Mouse (Mus musculus) CH12.LX (cell line): ENCODE measurements around the gene Echdc3. TPM values are rescaled to one million over a fixed set of nuclear protein-coding genes. Genes with fewer than 3 reads are reported as not detected.

Experiments
- DNase-seq: peaks from one replicate; pipeline ENCODE4 v3.0.0-alpha.2; 2013; ENCODE audit errors: extremely low read depth
- H3K27ac ChIP-seq: 2 replicates; pipeline ENCODE4 v1.5.1; 2012; ENCODE audit warnings: low read depth, mild to moderate bottlenecking, control low read depth, moderate library complexity; ENCODE audit not compliant: insufficient read depth
- H3K27me3 ChIP-seq: replicated peaks from 2 replicates; pipeline ENCODE3; 2012; ENCODE audit warnings: inconsistent platforms
- H3K36me3 ChIP-seq, 2 experiments: replicated peaks in 1 of 2; 2 replicates each; pipeline versions ENCODE3 to v1.6.1; 2012; ENCODE audit warnings: inconsistent platforms in 1 of 2, low read length in 1 of 2, mild to moderate bottlenecking in 1 of 2, mixed read lengths in 1 of 2, moderate library complexity in 1 of 2; ENCODE audit not compliant: control insufficient read depth in 1 of 2, insufficient read depth in 1 of 2
- H3K4me1 ChIP-seq, 2 experiments: 2 replicates each; pipeline ENCODE4 v1.6.1; 2012; ENCODE audit warnings: inconsistent platforms in 1 of 2, moderate library complexity in 1 of 2; ENCODE audit not compliant: insufficient read depth in 2 of 2, control insufficient read depth in 1 of 2
- H3K4me2 ChIP-seq: 2 replicates; pipeline ENCODE4 v1.6.1; 2012; ENCODE audit warnings: low read depth, mild to moderate bottlenecking, control low read depth; ENCODE audit not compliant: poor library complexity, insufficient read depth, severe bottlenecking
- H3K4me3 ChIP-seq, 3 experiments: fragments of 150-350 bp in 1 of 3; sonication (generic) in 1 of 3; replicated peaks in 1 of 3; 2 replicates each; pipeline versions ENCODE3 to v1.5.1; 2011 to 2012; ENCODE audit warnings: low read depth in 2 of 3, low read length in 2 of 3, mild to moderate bottlenecking in 2 of 3, moderate library complexity in 2 of 3, control low read depth in 1 of 3, improper control_type of control experiment in 1 of 3, inconsistent platforms in 1 of 3, mixed read lengths in 1 of 3; ENCODE audit not compliant: poor library complexity in 1 of 3
- H3K79me2 ChIP-seq: replicated peaks from 2 replicates; pipeline ENCODE4 v1.6.1; 2012; ENCODE audit warnings: mild to moderate bottlenecking, moderate library complexity; ENCODE audit not compliant: control insufficient read depth, poor library complexity, insufficient read depth, severe bottlenecking; ENCODE audit errors: extremely low read depth
- H3K9ac ChIP-seq: 2 replicates; pipeline ENCODE4 v1.6.1; 2012; ENCODE audit warnings: low read depth, mild to moderate bottlenecking, control low read depth, moderate library complexity; ENCODE audit not compliant: insufficient read depth
- H3K9me3 ChIP-seq: replicated peaks from 2 replicates; pipeline ENCODE3; 2012; ENCODE audit warnings: low read length, inconsistent platforms, mixed read lengths
- BHLHE40 ChIP-seq: IDR thresholded peaks from 2 replicates; pipeline ENCODE4 v1.6.1; 2011; ENCODE audit warnings: mild to moderate bottlenecking, low read depth, low read length, improper control_type of control experiment
- CHD2 ChIP-seq: IDR thresholded peaks from 2 replicates; pipeline ENCODE4 v1.6.1; 2011; ENCODE audit warnings: low read length, improper control_type of control experiment
- CTCF ChIP-seq, 2 experiments: IDR thresholded peaks in 1 of 2; conservative IDR thresholded peaks in 1 of 2; 2 replicates each; pipeline ENCODE4 v1.5.1; 2011 to 2012; ENCODE audit warnings: low read depth in 2 of 2, low read length in 2 of 2, improper control_type of control experiment in 1 of 2, inconsistent platforms in 1 of 2, mild to moderate bottlenecking in 1 of 2, moderate library complexity in 1 of 2
- E2F4 ChIP-seq: IDR thresholded peaks from 2 replicates; pipeline ENCODE4 v1.6.1; 2011; ENCODE audit warnings: low read depth, low read length, improper control_type of control experiment; ENCODE audit not compliant: insufficient replicate concordance
- ELF1 ChIP-seq: IDR thresholded peaks from 2 replicates; pipeline ENCODE4 v1.6.1; 2014; ENCODE audit warnings: low read depth, mild to moderate bottlenecking, inconsistent platforms, low read length, improper control_type of control experiment
- EP300 ChIP-seq: IDR thresholded peaks from 2 replicates; pipeline ENCODE4 v1.6.1; 2011; ENCODE audit warnings: low read length, improper control_type of control experiment
- ETS1 ChIP-seq: conservative IDR thresholded peaks from 2 replicates; pipeline ENCODE4 v1.6.1; 2012; ENCODE audit warnings: low read depth, mild to moderate bottlenecking, inconsistent platforms, low read length, improper control_type of control experiment, moderate library complexity
- GABPA ChIP-seq: IDR thresholded peaks from 2 replicates; pipeline ENCODE4 v1.6.1; 2012; ENCODE audit warnings: low read depth, low read length, improper control_type of control experiment, inconsistent platforms; ENCODE audit not compliant: insufficient replicate concordance
- IRF4 ChIP-seq: IDR thresholded peaks from 2 replicates; pipeline ENCODE4 v1.6.1; 2014; ENCODE audit warnings: low read depth, mild to moderate bottlenecking, inconsistent platforms, low read length, improper control_type of control experiment
- JUN ChIP-seq: IDR thresholded peaks from 2 replicates; pipeline ENCODE4 v1.6.1; 2011; ENCODE audit warnings: low read depth, mild to moderate bottlenecking, low read length, improper control_type of control experiment, moderate library complexity; ENCODE audit not compliant: insufficient read depth
- JUND ChIP-seq: conservative IDR thresholded peaks from 2 replicates; pipeline ENCODE4 v1.6.1; 2011; ENCODE audit warnings: low read depth, low read length, improper control_type of control experiment
- KAT2A ChIP-seq: IDR thresholded peaks from 2 replicates; pipeline ENCODE4 v1.6.1; 2012; ENCODE audit warnings: low read length, improper control_type of control experiment, inconsistent platforms; ENCODE audit not compliant: insufficient replicate concordance
- MAFK ChIP-seq: IDR thresholded peaks from 2 replicates; pipeline ENCODE4 v1.6.1; 2011; ENCODE audit warnings: low read length, improper control_type of control experiment; ENCODE audit not compliant: insufficient replicate concordance
- MAX ChIP-seq: IDR thresholded peaks from 2 replicates; pipeline ENCODE4 v1.6.1; 2011; ENCODE audit warnings: low read length, improper control_type of control experiment
- MAZ ChIP-seq: IDR thresholded peaks from 2 replicates; pipeline ENCODE4 v1.6.1; 2012; ENCODE audit warnings: low read depth, mild to moderate bottlenecking, inconsistent platforms, low read length, improper control_type of control experiment, moderate library complexity
- MEF2A ChIP-seq: IDR thresholded peaks from 2 replicates; pipeline ENCODE4 v1.6.1; 2014; ENCODE audit warnings: low read depth, mild to moderate bottlenecking, inconsistent platforms, low read length, improper control_type of control experiment, borderline replicate concordance
- MXI1 ChIP-seq: IDR thresholded peaks from 2 replicates; pipeline ENCODE4 v1.6.1; 2011; ENCODE audit warnings: mild to moderate bottlenecking, low read depth, low read length, improper control_type of control experiment
- MYC ChIP-seq: IDR thresholded peaks from 2 replicates; pipeline ENCODE4 v1.6.1; 2011; ENCODE audit warnings: low read depth, mild to moderate bottlenecking, improper control_type of control experiment, low read length
- PAX5 ChIP-seq: IDR thresholded peaks from 2 replicates; pipeline ENCODE4 v1.6.1; 2012; ENCODE audit warnings: low read length, inconsistent platforms, mixed read lengths
- POLR2A ChIP-seq: IDR thresholded peaks from 2 replicates; pipeline ENCODE4 v1.6.1; 2011; ENCODE audit warnings: low read depth, mild to moderate bottlenecking, improper control_type of control experiment, low read length
- RAD21 ChIP-seq: IDR thresholded peaks from 2 replicates; pipeline ENCODE4 v1.6.1; 2011; ENCODE audit warnings: low read depth, mild to moderate bottlenecking, low read length, improper control_type of control experiment, moderate library complexity
- RCOR1 ChIP-seq: conservative IDR thresholded peaks from 2 replicates; pipeline ENCODE4 v1.6.1; 2012; ENCODE audit warnings: low read depth, mild to moderate bottlenecking, inconsistent platforms, low read length, improper control_type of control experiment
- SMC3 ChIP-seq: IDR thresholded peaks from 2 replicates; pipeline ENCODE4 v1.6.1; 2011; ENCODE audit warnings: low read depth, low read length, improper control_type of control experiment
- TBP ChIP-seq: conservative IDR thresholded peaks from 2 replicates; pipeline ENCODE4 v1.6.1; 2011; ENCODE audit warnings: low read depth, low read length, improper control_type of control experiment
- TCF12 ChIP-seq: IDR thresholded peaks from 2 replicates; pipeline ENCODE4 v1.6.1; 2014; ENCODE audit warnings: low read depth, mild to moderate bottlenecking, inconsistent platforms, low read length, improper control_type of control experiment
- UBTF ChIP-seq: IDR thresholded peaks from 2 replicates; pipeline ENCODE4 v1.6.1; 2012; ENCODE audit warnings: low read depth, mild to moderate bottlenecking, inconsistent platforms, low read length, improper control_type of control experiment, moderate library complexity
- ZC3H11A ChIP-seq: IDR thresholded peaks from 2 replicates; pipeline ENCODE4 v1.6.1; 2012; ENCODE audit warnings: low read depth, mild to moderate bottlenecking, inconsistent platforms, low read length, improper control_type of control experiment
- ZKSCAN1 ChIP-seq: IDR thresholded peaks from 2 replicates; pipeline ENCODE4 v1.6.1; 2012; ENCODE audit warnings: low read depth, inconsistent platforms, low read length, improper control_type of control experiment, borderline replicate concordance
- ZNF384 ChIP-seq: IDR thresholded peaks from 2 replicates; pipeline ENCODE4 v1.6.1; 2012; ENCODE audit warnings: low read depth, low read length, improper control_type of control experiment, inconsistent platforms
- dilution Hi-C: fragments of 300-500 bp; cut with MboI; formaldehyde crosslinking; loops from 2 replicates; pipeline ENCODE4 v1.14.3; 2020; ENCODE audit warnings: low sequenced_read_pairs; ENCODE audit not compliant: extremely low pct_unique_long_range_greater_than_20kb, extremely low pct_ligation_motif_present
- in situ Hi-C: fragments of 300-500 bp; cut with MboI; formaldehyde crosslinking; loops from 3 replicates; pipeline ENCODE4 v1.14.3; 2019; ENCODE audit warnings: low sequenced_read_pairs, low pct_ligation_motif_present, low pct_unique_long_range_greater_than_20kb, mixed read lengths
- polyA plus RNA-seq: library from polyadenylated mRNA; unstranded; fragments of >175 nt; gene quantifications from 2 replicates; pipeline ENCODE4 v1.2.1, GENCODE M21; 2012; ENCODE audit warnings: low read depth; ENCODE audit not compliant: insufficient read length
- total RNA-seq, 2 experiments: library from RNA; depleted of rRNA; stranded (reverse); fragments of 300-350 nt in 1 of 2; fragments of >200 nt in 1 of 2; gene quantifications; 2 replicates each; pipeline ENCODE4 v1.2.3; 2012 to 2014

Echdc3 gene
- total and polyA plus RNA-seq, 3 experiments = 9.2 to 17.4 (median 10.6) TPM

DNA sequence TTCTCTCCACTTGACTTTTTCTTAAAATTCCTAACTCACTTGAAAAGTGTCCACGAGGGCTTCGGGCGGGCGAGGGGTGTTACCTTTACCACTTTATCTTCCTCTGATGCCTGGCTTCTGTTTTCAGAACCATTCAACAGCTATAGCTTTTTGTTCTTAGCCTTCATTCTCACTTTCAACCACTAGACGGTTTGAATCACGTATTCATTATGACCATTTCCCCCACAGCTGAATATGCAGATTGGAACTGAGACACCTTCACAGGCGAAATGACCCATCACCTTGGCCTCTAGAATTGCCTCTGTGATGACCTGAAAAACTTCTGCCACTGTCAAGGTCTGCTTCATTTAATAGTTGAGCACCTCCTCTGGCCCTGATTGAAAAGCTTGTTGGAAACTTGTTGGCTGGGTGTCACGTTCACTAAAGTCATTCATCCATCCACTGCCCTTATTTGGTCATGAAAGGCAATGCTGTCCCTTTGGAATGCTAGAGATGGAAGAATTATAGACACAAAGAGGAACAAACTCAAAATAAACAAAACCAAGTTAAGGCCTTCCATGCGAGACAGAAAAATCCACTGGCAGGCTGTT lies 72.2 kb downstream of the Echdc3 start:
- H3K4me3 ChIP-seq = no peak overlapping the region
- H3K79me2 ChIP-seq = no peaks in the 10 kb centered on the region
- H3K36me3 ChIP-seq = no peaks in the 10 kb centered on the region
- H3K4me1 ChIP-seq = peaks cover 8 to 16% of the 10 kb centered on the region in 2 experiments; a peak in 3 of 4 replicates
- no peaks in the 10 kb centered on the region for H3K9me3 ChIP-seq
- no peak overlapping the region for H3K4me2 ChIP-seq
- in situ Hi-C loops = no loop called here
- dilution Hi-C loops = no loop called here
- H3K27me3 ChIP-seq = no peaks in the 10 kb centered on the region
- peak; percentile 58 for DNase-seq
- H3K27ac ChIP-seq = no peak overlapping the region
- TF ChIP-seq MXI1 (no peak), ZC3H11A (no peak), RAD21 (no peak; the same call in 1 of the 2 replicates), KAT2A (no peak), CTCF (conservative IDR thresholded peaks at IDR 0.05 in 1 of 2, IDR thresholded peaks at IDR 0.05 in 1 of 2; ENCODE audit: low read depth in 2 of 2, low read length in 2 of 2) (no peak; a peak in 1 of 4 replicates), TCF12 (peak; percentile 67; the same call in 1 of the 2 replicates), ELF1 (no peak; the same call in 1 of the 2 replicates), UBTF (no peak), ZKSCAN1 (no peak), SMC3 (0 out of 2 replicates have a peak, but pooled peaks have one; percentile 4), MEF2A (peak; percentile 44; the same call in 1 of the 2 replicates), E2F4 (no peak), MAFK (peak; percentile 62; the same call in 1 of the 2 replicates), JUN (0 out of 2 replicates have a peak, but pooled peaks have one; percentile 33), EP300 (peak; percentile 78), TBP (0 out of 2 replicates have a peak, but pooled peaks have one; percentile 28), GABPA (no peak), MAZ (no peak), ZNF384 (0 out of 2 replicates have a peak, but pooled peaks have one; percentile 30), RCOR1 (0 out of 2 replicates have a peak, but pooled peaks have one; percentile 54), CHD2 (0 out of 2 replicates have a peak, but pooled peaks have one; percentile 56), BHLHE40 (peak; percentile 87), POLR2A (no peak), IRF4 (peak; percentile 89), PAX5 (no peak), MAX (no peak), MYC (no peak), JUND (peak; percentile 29), ETS1 (no peak; the same call in 1 of the 2 replicates)
- H3K9ac ChIP-seq = no peak overlapping the region

Other genes with a start within 250 kb of the Echdc3 start
- 1.3 and 2.1 TPM in 2 replicates for gene Proser2, start 82.8 kb downstream of the Echdc3 start, total RNA-seq (2012; rRNA removed)
- not detected in 2 replicates for gene Proser2, start 82.8 kb downstream of the Echdc3 start, total RNA-seq (2014; rRNA removed)
- gene Proser2, start 82.8 kb downstream of the Echdc3 start, polyA plus RNA-seq = 0.11 and 0.29 TPM in 2 replicates
- 4.2 and 4.6 TPM in 2 replicates for gene Usp6nl, start 109.6 kb upstream of the Echdc3 start, total RNA-seq (2012; rRNA removed)
- 4.1 and 4.3 TPM in 2 replicates for gene Usp6nl, start 109.6 kb upstream of the Echdc3 start, total RNA-seq (2014; rRNA removed)
- gene Usp6nl, start 109.6 kb upstream of the Echdc3 start, polyA plus RNA-seq = 12.1 and 14.2 TPM in 2 replicates